Comparison of ENCODE assay signal across 7 mouse cellular contexts in the genomic region with DNA sequence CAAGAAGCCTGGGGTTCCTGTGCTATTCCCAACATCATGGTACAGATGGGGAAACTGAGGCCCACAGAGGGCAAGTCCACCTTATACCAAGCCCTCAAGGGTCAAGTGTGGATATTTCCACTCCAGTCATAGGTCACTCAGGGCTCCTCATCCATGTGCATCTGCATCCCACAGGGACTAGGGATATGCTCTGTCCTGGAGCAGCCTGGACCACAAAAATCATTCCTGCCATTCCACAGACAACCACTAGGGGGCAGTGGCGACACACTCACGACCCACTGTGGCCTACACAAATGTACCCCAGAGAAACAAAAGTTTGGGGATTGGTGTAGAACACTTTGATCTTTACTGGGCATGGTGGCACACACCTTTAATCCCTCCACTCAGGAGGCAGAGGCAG. TPM values are rescaled to one million over a fixed set of nuclear protein-coding genes. Genes with fewer than 3 reads are reported as not detected.
A peak's percentile ranks its signal among the peaks of the same experiment; 100 is the strongest.
DNase-seq lines count a peak whose midpoint lies in the region; ATAC-seq and TF ChIP-seq lines count a peak whose summit lies in the region.

No protein-coding gene starts in this region.

- CTCF ChIA-PET in Patski (lab: Charles Lee) = interaction anchor here (2.3 kb wide), 1 partner anchor 10 kb away, joined by 7 read pairs; no protein-coding TSS in a partner anchor

- DNase-seq in midbrain, embryonic 11.5 days (ENCODE audit: low spot score, missing footprints) = peak; percentile 93
- DNase-seq in Patski (ENCODE audit: low read depth, low spot score) = no peak
- peak; percentile 71 to 80 for DNase-seq in cerebellum, postnatal 10 days
- peak; percentile 47 to 49 for DNase-seq in lung, adult 18-20 months
- peak; percentile 33 for DNase-seq in right cerebral cortex, postnatal 25 days

- peak; percentile 90 for TF ChIP-seq CTCF in Patski (IDR thresholded peaks at IDR 0.05)

- POLR2A ChIA-PET in Patski (lab: Charles Lee) = no interaction called here

- no peak overlapping the region for H3K27ac ChIP-seq in midbrain, embryonic 11.5 days (ENCODE audit: low read depth, low read length)
- no peak overlapping the region for H3K27ac ChIP-seq in midbrain, embryonic 13.5 days
- H3K27ac ChIP-seq in hindbrain, embryonic 15.5 days (replicated peaks) = no peak overlapping the region

- H3K36me3 ChIP-seq in midbrain, embryonic 11.5 days (ENCODE audit: control insufficient read depth, insufficient read depth, low read length) = no peaks in the 10 kb centered on the region
- H3K36me3 ChIP-seq in midbrain, embryonic 13.5 days = no peaks in the 10 kb centered on the region
- H3K36me3 ChIP-seq in hindbrain, embryonic 15.5 days = no peaks in the 10 kb centered on the region

- no peak overlapping the region for H3K4me2 ChIP-seq in midbrain, embryonic 11.5 days
- H3K4me2 ChIP-seq in midbrain, embryonic 13.5 days (replicated peaks) = no peak overlapping the region
- H3K4me2 ChIP-seq in hindbrain, embryonic 15.5 days = no peak overlapping the region

- in situ Hi-C loops in Patski (cut with MboI; ENCODE audit: low pct_unique_long_range_greater_than_20kb) = no loop called here

- H3K4me1 ChIP-seq in midbrain, embryonic 11.5 days (ENCODE audit: control insufficient read depth, insufficient read depth, low read length) = peaks cover under 1% of the 10 kb centered on the region; the same call in 1 of the 2 replicates
- H3K4me1 ChIP-seq in midbrain, embryonic 13.5 days (replicated peaks) = 0 out of 2 replicates have a peak, but pooled peaks cover under 1% of the 10 kb centered on the region
- no peaks in the 10 kb centered on the region for H3K4me1 ChIP-seq in hindbrain, embryonic 15.5 days (replicated peaks)

- no peaks in the 10 kb centered on the region for H3K9me3 ChIP-seq in midbrain, embryonic 11.5 days (ENCODE audit: control insufficient read depth, low read length)
- no peaks in the 10 kb centered on the region for H3K9me3 ChIP-seq in midbrain, embryonic 13.5 days
- H3K9me3 ChIP-seq in hindbrain, embryonic 15.5 days = no peaks in the 10 kb centered on the region

- WGBS in midbrain, embryonic 11.5 days = 1% methylated on average over 2 of the region's 2 CpGs
- 2% methylated on average over 2 of the region's 2 CpGs for WGBS in midbrain, embryonic 13.5 days
- WGBS in hindbrain, embryonic 15.5 days = 3% methylated on average over 2 of the region's 2 CpGs

- no peak overlapping the region for H3K4me3 ChIP-seq in midbrain, embryonic 11.5 days (ENCODE audit: low read depth, low read length)
- H3K4me3 ChIP-seq in midbrain, embryonic 13.5 days (replicated peaks) = no peak overlapping the region
- H3K4me3 ChIP-seq in hindbrain, embryonic 15.5 days = no peak overlapping the region

- ATAC-seq in midbrain, embryonic 11.5 days (ENCODE audit: low FRiP score) = no peak
- ATAC-seq in midbrain, embryonic 13.5 days = no peak
- ATAC-seq in Patski = no peak
- ATAC-seq in hindbrain, embryonic 15.5 days (ENCODE audit: low FRiP score, low read depth) = 0 out of 2 replicates have a peak, but pooled peaks have one; percentile 42

- no peaks in the 10 kb centered on the region for H3K27me3 ChIP-seq in midbrain, embryonic 11.5 days (ENCODE audit: control insufficient read depth, insufficient read depth, low read length)
- H3K27me3 ChIP-seq in midbrain, embryonic 13.5 days = no peaks in the 10 kb centered on the region
- peaks cover 11% of the 10 kb centered on the region for H3K27me3 ChIP-seq in Patski
- no peaks in the 10 kb centered on the region for H3K27me3 ChIP-seq in hindbrain, embryonic 15.5 days

- H3K9ac ChIP-seq in midbrain, embryonic 11.5 days (ENCODE audit: low read length) = no peak overlapping the region
- no peak overlapping the region for H3K9ac ChIP-seq in midbrain, embryonic 13.5 days (replicated peaks)
- H3K9ac ChIP-seq in hindbrain, embryonic 15.5 days = no peak overlapping the region

RNA-seq across cellular contexts. Expression of a gene that starts 13.4 kb away (rescaled TPM):
- polyA plus RNA-seq in midbrain, embryonic 11.5 days (2014; fragmentation: Nextera tagmentation; extraction: Ambion mirVana) = 0.29 TPM in 1 of 2 replicates, not detected in the other
- 0.93 and 1.6 TPM in 2 replicates for polyA plus RNA-seq in midbrain, embryonic 13.5 days (2015; fragmentation: Nextera tagmentation; extraction: Ambion mirVana)
- not detected for polyA plus RNA-seq in Patski (2021)
- 2.1 and 2.6 TPM in 2 replicates for polyA plus RNA-seq in hindbrain, embryonic 15.5 days (2015; fragmentation: Nextera tagmentation; extraction: Ambion mirVana)

RNA-seq across cellular contexts. Expression of a gene that starts 26.4 kb away (rescaled TPM):
- polyA plus RNA-seq in midbrain, embryonic 11.5 days (2014; fragmentation: Nextera tagmentation; extraction: Ambion mirVana) = 0.03 TPM in 1 of 2 replicates, not detected in the other
- not detected in 2 replicates for polyA plus RNA-seq in midbrain, embryonic 13.5 days (2015; fragmentation: Nextera tagmentation; extraction: Ambion mirVana)
- polyA plus RNA-seq in Patski (2021) = not detected
- polyA plus RNA-seq in hindbrain, embryonic 15.5 days (2015; fragmentation: Nextera tagmentation; extraction: Ambion mirVana) = not detected in 2 replicates

RNA-seq across cellular contexts. Expression of a gene that starts 43.9 kb away (rescaled TPM):
- polyA plus RNA-seq in midbrain, embryonic 11.5 days (2014; fragmentation: Nextera tagmentation; extraction: Ambion mirVana) = 311 and 338 TPM in 2 replicates
- polyA plus RNA-seq in midbrain, embryonic 13.5 days (2015; fragmentation: Nextera tagmentation; extraction: Ambion mirVana) = 235 and 262 TPM in 2 replicates
- polyA plus RNA-seq in Patski (2021) = 195 TPM
- 210 and 213 TPM in 2 replicates for polyA plus RNA-seq in hindbrain, embryonic 15.5 days (2015; fragmentation: Nextera tagmentation; extraction: Ambion mirVana)
